Mouse (Mus musculus) mesoderm, embryonic 11.5 days (tissue): ENCODE measurements around the gene Zbed3.
"Not testable (repeated sequence)": the region's sequence is repeated elsewhere in the genome, so short reads cannot be mapped to it uniquely, and the experiment has no call there.

ENCODE experiments used
- DNase-seq: peaks from one replicate; pipeline ENCODE4 v3.0.0-alpha.2; 2012; ENCODE audit warnings: low read depth, low spot score

Zbed3 gene

DNA sequence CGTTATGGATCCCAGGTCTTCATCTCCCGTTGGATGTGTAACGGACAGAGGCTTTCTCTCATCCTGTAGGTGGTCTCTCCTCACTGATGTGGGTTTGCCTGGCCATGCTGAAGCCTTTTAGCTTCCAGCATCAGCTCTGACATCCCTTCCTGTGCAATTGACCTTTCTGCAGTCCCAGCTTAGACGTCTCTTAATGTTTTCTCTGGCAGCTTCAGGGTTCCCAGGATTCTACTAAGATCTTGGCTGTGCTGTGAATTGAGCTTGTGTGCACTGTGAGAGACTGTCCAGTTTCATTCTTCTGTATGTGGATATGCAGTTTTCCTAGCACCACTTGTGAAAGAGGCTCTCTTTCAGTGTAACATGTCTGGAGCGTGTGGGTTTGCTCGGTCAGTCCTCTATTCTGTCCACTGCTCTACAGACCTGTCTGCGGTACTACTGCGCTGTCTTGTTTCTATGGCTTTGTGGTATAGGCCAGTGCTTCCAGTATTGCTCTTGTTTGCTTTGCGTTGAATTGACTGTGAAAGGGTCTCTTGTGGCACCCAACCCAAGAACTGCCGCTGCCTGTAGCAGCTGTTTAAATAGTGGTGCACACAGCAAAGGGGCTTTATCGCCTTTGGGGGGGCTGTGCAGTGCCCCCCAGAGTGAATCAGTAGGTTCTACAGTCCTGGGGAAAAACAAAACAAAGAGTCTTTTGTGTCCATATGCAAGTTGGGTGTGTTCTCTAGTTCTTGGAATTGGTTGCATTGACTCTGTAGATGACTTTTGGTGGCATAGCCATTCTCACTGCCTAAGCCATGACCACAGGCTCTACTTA, 8.9 kb downstream of the Zbed3 start:
- no peak for DNase-seq

DNA sequence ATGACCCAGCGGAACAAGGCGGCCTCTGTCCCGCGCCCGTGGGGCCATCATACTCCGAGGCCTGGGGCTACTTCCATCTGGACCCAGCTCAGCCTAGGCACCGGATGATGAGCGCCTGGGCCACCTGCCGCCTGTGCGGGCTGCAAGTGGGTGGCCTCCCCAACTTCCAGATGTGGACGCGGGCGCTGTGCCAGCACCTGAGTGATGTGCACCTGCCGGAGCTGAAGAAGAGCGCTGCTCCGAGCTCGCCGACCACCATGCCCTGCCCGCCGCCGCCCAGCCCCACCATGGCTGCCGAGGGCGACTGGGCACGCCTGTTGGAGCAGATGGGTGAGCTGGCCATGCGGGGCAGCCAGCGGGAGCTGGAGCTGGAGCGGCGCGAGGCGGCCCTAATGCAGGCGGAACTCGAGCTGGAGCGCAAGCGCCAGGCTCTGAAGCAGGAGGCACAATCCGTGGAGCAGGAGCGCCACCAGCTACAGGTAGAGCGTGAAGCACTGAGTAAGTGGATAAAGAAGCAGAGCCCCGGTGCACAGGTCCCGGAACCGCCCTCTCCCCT, 12.8 kb downstream of the Zbed3 start:
- DNase-seq, result peak; percentile 12

DNA sequence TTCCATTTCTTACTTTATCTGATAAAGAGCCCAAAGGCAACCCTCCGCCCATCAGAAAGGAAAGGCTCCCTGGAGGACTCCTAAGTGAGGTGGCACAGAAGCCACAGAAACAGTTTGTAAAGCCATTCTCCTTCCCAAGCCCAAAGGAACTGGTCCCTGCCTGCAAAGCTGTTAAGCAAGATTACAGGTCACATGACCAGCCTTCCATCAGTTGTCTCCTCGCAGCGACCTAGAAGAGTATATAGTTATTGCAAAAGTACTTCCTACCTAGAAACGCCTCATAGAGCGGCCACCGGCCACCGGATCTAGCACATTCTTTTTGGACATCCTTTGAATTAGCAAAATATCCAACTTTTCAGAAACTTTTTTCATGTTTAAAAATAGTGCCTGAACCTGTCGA, 20.1 kb downstream of the Zbed3 start:
- DNase-seq, result no peak

DNA sequence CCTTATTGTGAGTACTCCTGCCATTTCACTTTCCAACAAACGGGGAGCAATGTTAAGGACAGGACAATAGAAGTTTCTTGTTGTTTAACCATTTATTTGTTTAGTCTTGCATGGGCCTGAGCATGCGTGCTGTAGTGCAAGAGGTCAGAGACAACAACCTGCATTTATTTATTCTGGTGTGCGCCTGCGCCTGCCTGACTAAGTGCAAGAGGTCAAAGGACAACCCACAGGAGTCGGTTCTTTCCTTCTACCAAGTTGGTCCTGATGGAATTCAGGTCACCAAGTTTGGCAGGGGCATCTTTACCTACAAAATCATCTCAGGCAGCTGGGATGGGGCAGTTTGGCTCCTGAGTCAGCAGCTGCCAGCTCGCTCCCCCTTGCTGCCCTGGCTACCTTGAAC, 22.5 kb downstream of the Zbed3 start:
- no peak for DNase-seq

DNA sequence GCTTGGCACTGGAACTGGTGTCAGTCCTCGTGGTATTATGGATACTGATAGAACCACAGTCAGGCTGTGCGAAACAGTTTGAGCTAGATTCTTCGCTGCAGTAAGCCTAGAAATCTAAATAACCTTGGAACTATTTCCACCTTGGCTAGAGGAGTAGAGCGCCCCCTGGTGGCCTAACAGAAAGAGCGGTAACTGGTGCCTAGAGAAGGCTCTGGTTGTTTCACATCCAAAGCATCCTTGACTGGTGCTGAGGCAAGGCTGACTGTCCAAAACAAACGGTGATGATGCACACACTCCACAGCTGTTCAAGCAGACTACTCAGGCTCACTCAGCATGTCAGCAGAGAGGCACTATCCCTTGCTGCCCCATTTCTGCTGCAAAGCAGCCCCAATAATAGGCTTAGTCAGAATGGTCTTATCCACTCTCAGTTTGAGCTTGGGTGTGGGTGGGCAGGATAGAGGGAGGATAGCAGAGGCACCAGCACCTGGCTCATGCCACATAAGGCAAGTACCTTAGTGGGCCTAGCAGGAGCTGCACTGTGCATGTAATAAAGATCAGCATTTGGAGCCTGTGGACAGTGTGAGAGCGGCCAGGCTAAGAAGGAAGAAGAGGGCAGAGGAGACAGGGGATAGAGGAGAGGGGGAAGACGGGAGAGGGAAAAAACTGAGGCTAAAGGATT, 23.7 kb downstream of the Zbed3 start:
- DNase-seq, result peak; percentile 78

DNA sequence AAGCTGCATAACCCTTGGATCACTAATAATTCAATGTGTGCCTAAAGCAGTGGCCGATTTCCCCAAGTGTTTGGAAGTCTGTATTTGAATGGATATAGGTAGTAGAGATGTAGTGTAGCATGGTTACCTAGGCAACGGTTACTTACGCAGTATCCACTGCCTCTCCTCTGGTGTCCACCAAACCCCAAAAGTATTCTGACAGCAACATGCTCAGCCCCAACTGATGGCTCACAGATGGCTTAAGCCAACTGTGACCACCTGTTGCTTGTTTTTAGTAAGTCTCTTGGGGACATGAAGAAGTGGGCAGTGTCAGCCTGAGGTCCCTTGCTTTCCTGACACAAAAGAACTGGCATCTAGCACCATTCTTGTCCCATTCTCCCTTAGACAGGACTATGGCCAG, 25.1 kb downstream of the Zbed3 start:
- DNase-seq, result no peak

DNA sequence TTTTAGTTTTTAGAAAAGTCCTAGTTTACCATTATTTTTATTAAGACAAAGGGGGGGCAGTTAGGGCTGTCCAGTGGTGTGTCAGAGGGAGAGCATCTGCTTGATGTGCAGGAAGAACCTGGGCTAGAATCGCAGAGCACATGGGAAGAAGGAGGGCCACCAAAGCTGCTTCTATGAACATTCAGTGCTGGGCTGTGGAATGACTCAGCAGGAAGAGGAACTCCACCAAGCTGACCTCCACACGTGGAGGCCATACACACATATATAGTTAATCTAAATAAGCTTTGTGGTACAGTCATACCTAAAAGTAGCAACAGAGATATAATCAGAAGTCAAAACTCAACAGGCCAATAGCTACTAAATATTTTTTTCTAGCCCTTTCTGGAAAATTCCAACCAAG, 34.8 kb downstream of the Zbed3 start:
- no peak for DNase-seq

DNA sequence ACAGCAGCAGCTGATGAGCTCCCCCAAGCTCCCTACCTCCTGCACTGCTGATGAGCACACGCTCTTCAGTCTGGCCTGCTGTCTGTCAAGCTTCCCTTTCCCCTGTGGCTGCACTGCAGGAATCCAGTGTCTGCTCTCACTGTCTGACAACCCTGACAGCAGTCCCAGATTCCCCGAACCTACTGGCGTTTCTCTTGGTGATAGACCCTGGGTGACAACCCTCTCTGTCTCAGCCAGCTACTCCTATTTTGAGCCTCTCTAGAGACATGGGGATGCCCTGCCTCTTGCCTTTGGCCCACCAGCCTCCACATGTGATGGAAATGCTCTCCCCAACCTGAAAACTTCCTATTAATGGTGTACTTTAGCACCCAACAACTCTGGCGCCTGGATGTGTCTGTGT, 40.0 kb downstream of the Zbed3 start:
- no peak for DNase-seq

DNA sequence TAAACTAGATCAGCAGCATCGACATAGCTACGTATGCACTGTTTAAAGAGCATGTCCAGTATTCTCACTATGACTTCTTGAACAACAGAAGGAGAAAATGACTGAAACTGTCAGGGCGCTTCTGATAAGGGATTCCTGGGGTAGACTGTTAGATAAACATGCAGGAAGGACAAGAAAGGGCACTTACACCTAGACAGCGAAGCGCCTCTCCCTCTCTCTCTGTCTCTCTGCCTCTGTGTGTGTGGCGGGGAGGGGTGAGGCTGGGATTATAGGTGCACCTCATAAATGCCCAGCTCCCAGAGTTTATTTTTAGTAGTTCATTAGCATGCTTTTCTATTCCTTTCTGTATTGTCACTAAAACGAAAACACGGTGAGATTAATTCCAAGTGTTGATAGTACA, 42.9 kb downstream of the Zbed3 start:
- no peak for DNase-seq

DNA sequence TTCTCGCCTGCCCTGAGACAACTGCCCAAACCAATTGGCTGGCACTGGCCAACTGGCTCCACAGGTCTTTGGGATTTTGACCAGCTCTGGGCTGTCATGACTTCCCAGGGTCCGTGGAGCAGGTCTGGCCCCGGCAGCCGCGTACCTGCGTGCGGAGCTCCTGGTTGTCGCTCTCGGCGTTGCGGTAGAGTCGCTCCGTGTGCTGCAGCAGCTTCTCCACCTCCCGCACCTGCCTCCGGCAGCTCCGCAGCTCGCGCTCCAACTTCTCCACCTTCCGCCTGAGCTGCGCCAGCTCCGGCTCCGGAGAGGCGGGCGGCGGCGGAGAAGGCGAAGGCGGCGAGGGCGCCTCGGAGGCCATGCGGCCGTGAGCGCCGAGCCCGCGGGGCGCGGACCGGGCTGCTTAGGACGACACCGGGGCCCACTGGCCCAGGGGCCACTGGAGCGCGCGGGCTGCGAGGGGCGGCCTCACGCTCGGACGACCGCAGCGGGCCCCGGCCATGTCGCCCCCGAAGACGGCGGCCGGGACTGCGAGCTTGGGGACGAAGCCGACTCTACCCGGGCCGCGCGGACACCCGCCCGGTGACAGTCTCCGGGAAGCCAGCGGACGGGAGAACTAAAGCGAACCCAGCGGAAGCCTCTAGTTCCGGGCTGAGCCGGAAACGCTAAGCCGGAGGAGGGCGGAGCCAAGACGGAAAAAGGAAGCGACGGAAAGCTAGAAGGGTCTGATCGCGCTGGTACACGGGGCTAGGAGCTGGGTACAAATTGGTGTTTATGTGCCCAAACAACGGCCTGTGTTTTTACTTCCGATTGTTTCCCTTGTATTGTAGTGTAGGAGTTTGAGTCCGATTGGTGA, 51.5 kb downstream of the Zbed3 start, which contains the start of gene Aggf1:
Aggf1 (minus strand) TSS at position 652 of the 853 bp plus-strand sequence.
- peak; percentile 90 for DNase-seq

DNA sequence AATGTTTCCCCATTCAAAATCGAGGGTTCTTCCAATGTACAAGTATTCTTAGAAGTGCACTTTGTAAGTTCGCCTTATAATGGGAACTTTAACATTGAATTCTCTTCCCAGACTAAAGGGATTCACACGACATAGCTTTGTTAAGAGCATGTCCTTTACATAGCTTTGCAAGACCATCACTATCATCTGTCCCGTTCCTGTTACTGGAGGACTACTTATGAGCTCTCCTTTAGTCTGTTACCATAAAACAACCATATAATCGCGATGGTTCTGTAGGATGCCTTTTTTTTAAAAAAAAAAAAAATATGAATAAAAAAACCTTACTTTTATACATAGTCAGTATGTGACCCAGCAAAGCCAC, 52.1 kb downstream of the Zbed3 start:
- DNase-seq, result no peak

DNA sequence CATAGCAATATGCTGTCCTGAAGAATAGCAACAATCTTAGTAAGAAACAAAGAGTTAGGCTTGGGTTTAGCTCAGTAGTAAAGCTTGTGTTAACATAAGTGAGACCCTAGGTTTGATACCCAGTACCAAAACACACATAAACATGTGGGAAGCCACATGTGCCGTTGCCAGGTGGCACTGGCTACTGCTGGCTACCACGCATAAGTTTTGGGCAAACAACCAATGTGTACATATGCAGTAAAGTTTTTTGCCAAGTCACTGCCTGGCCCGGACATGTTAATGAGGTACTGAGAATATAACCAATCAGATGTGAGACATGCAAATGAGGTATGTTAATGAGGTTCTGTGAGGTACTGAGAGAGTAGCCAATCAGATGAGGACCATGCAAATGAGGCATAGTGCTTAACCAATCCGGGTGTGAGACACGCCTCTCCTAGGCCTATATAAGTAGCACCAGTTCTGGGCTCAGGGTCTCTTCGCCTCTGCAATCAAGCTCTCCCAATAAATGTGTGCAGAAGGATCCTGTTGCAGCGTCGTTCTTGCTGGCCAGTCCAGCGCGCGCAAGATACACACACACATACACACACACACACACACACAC, 53.4 kb downstream of the Zbed3 start:
- DNase-seq, result not testable (repeated sequence)

DNA sequence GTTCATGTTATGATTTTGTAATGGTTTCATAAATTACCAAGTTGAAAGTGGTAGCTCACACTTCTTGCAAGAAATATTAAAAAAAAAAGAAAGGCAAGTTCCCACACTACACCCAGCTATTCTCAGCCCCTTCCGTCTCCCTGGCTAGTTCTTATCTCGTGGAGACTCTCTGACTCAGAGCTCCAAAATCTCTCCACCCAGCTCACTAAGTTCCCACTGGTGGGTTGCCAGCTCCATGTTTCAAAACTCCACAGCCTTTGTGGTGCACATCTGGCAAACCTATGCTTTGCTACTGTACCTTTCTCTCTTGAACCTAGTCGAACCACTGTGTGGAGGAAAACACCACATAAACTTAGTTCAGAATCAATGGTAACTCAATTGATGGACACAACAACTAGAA, 55.3 kb downstream of the Zbed3 start:
- no peak for DNase-seq

DNA sequence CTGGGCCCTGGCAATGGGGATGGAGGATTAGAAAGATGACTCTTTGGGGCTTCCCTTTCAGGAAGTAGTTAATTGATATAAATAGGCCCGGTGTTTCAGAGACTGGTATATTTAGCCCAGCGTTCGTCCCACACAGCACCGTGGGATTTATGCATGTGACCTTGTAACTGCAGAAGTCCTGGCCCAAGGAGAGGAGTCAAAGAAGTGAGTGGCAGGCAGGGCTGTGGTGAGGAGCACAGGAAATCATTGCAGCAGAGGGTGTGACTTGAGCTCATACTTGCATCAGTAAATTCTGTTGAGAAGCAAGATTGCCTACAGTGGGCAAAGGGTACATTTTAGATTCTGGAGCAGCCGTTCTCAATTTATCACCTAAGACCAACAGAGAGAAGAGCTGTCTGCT, 59.0 kb downstream of the Zbed3 start:
- DNase-seq, result no peak
